In genomic region chr5:64969861-64970771, GRCm38 (mm10) we compare ENCODE assay signal across 8 mouse cellular contexts. TPM values are rescaled to one million over a fixed set of nuclear protein-coding genes. Genes with fewer than 3 reads are reported as not detected.
DNase-seq lines count a peak whose midpoint lies in the region; ATAC-seq lines count a peak whose summit lies in the region.

Fam114a1 (plus strand) TSS chr5:64970071.

- WGBS in forebrain, embryonic 10.5 days, result 1% methylated on average over 68 of the region's 68 CpGs

- intact Hi-C loops in heart, postnatal 10 days (cut with DNase I), result loop anchor here (10.0 kb wide), 1 partner anchor 85 kb away; no protein-coding TSS in a partner anchor

- DNase-seq in adrenal gland, postnatal 10 days, result peak; percentile 90
- peak; percentile 63 for DNase-seq in forebrain, embryonic 10.5 days (ENCODE audit: extremely low spot score, low spot score)
- peak; percentile 82 to 86 for DNase-seq in heart, postnatal 10 days
- DNase-seq in kidney, postnatal 36 days, result peak; percentile 82 to 92
- peak; percentile 86 for DNase-seq in lung, postnatal 36 days
- peak; percentile 62 for DNase-seq in retina, embryonic 14.5 days (ENCODE audit: low spot score)
- peak; percentile 70 to 80 for DNase-seq in urinary bladder, adult 18-20 months (ENCODE audit: low spot score in 2 of 2)

- no peaks in the 10 kb centered on the region for H3K9me3 ChIP-seq in forebrain, embryonic 10.5 days

- no peaks in the 10 kb centered on the region for H3K36me3 ChIP-seq in forebrain, embryonic 10.5 days (replicated peaks)

- H3K27me3 ChIP-seq in forebrain, embryonic 10.5 days (ENCODE audit: poor library complexity, severe bottlenecking), result peaks cover 15% of the 10 kb centered on the region; the same call in 1 of the 2 replicates

- peak within 1 kb of the TSS; percentile 75 for H3K4me3 ChIP-seq in forebrain, embryonic 10.5 days

- H3K27ac ChIP-seq in forebrain, embryonic 10.5 days, result peak within 1 kb of the TSS; percentile 88

- peak; percentile 56 for ATAC-seq in CD4-positive, CD25-positive, alpha-beta regulatory T cell, adult 4 months

- peaks cover 34% of the 10 kb centered on the region for H3K4me1 ChIP-seq in forebrain, embryonic 10.5 days

RNA-seq across cellular contexts. Expression of gene Fam114a1, which starts in this region (rescaled TPM):
- polyA plus RNA-seq in CD4-positive, CD25-positive, alpha-beta regulatory T cell, adult 4 months (2017; shearing (Covaris generic)), result 1 to 10 TPM; 2.3 to 4.9 TPM
- total RNA-seq in adrenal gland, postnatal 10 days (2021), result 10 to 100 TPM; 28.1 to 28.4 TPM
- polyA plus RNA-seq in forebrain, embryonic 10.5 days (2016; fragmentation: Nextera tagmentation; extraction: Ambion mirVana), result 11.7 and 13.6 TPM in 2 replicates
- total RNA-seq in heart, postnatal 10 days (2021), result 10 to 100 TPM; 28.2 to 39.4 TPM

Comparison
In these comparisons a context has a peak if more than half of its experiments do, and no peak if none do; other contexts are left out.
1. Peak in every context shown above with its lines: DNase-seq, ATAC-seq, H3K4me3 ChIP-seq and H3K27ac ChIP-seq.